Mouse (Mus musculus) frontal cortex, postnatal 10 days (tissue): ENCODE results near the gene Serpina3f.

Source experiments
- DNase-seq, 2 experiments: peaks; one replicate each; pipeline ENCODE4 v3.0.0; 2022; ENCODE audit warnings: low spot score in 2 of 2, mixed read lengths in 1 of 2

Serpina3f gene

DNA sequence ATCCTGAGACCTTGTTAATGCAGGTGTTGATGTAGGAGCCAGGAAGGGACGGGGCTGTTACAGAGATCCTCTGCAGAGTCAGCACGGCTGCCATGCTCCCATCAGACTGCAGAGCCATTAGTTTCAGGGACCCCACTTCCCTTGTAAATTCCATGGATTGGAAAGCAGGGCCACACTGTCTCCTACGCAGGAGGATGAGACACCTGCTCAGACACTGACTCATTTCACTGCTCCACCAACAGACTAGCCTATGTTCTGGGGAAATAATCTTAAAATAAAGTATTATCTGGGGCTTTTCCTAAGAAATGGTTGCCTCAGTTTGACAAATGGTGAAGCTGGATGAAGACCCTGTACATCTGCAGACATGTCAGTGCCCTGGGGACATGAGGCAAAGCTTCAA is 33.9 kb downstream of the Serpina3f start:
- DNase-seq: no peak

DNA sequence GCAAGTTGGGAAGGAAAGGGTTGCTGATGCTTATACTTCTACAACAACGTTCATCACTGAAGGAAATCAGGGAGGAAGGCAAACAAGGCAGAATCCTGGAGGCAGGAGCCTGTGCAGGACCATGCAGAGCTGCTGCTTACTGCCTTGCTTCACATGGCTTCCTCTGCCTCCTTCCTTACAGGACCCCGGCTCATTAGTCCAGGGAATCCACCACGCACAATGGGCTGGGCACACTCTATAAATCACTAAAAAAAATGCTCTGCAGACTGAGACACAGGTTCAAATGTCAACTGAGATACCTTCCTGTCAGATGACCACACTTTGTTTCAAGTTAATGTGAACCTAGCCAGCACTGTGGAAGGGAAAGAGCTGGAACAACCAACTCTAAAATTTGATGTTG is 46.7 kb downstream of the Serpina3f start:
- DNase-seq: no peak

DNA sequence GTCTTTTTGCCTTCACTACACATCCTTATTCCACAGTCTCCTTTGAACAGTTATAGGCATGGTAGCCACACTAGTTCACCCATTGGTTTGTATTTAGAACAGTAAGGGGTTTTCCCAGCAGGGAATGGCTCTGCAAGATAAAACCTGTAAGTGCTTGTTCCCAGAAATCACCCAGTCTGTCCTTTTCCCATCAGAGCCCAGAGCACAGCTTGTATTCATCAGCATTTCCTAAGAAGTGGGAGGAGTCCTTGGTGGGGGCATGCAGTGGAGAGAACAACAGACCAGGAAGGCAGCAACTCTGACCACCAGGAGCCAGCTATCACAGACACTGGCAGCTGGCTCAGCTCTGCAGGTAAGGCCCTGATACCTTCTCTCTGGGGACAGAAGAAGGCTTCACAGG is 48.5 kb downstream of the Serpina3f start, which contains the start of gene Serpina3i:
Serpina3i (plus strand) TSS at position 260 of the 400 bp plus-strand sequence.
- DNase-seq: no peak

DNA sequence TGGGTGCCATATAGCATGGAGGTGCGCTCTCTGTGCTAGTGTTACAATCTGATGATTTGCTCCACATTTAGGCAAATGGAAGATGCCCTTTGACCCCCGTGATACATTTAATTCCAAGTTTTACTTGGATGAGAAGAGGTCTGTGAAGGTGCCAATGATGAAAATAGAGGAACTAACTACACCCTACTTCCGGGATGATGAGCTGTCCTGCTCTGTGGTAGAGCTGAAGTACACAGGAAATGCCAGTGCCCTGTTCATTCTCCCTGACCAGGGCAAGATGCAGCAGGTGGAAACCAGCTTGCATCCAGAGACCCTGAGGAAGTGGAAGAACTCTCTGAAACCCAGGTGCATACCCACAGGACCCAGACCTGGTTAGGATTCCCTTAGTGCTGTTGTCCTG is 52.0 kb downstream of the Serpina3f start:
- DNase-seq: no peak
